Mouse (Mus musculus) hindbrain, postnatal 0 days (tissue): ENCODE data around the gene Rnf126. TPM values are rescaled to one million over a fixed set of nuclear protein-coding genes. Genes with fewer than 3 reads are reported as not detected.

Experiments
- ATAC-seq: fragments of 200-750 bp; cut with Nextera tagmentation; 2 replicates; pipeline ENCODE4 v1.8.0; 2017; ENCODE audit warnings: mild to moderate bottlenecking, moderate TSS enrichment, moderate library complexity
- DNase-seq: peaks from one replicate; pipeline ENCODE4 v3.0.0-alpha.2; 2015; ENCODE audit warnings: low spot score
- H3K27ac ChIP-seq: fragments of 300-500 bp; sonication (generic); 2 replicates; pipeline ENCODE4 v1.5.1; 2014; ENCODE audit warnings: mild to moderate bottlenecking
- H3K27me3 ChIP-seq: fragments of 300-500 bp; sonication (generic); 2 replicates; pipeline ENCODE4 v1.6.1; 2014; ENCODE audit warnings: low read length, mixed read lengths; ENCODE audit not compliant: insufficient read depth
- H3K36me3 ChIP-seq: fragments of 300-500 bp; sonication (generic); 2 replicates; pipeline ENCODE4 v1.6.1; 2014; ENCODE audit warnings: low read length, mixed read lengths; ENCODE audit not compliant: insufficient read depth
- H3K4me1 ChIP-seq: fragments of 300-500 bp; sonication (generic); 2 replicates; pipeline ENCODE4 v1.6.1; 2014; ENCODE audit warnings: antibody characterized with exemption, low read length, mixed read lengths; ENCODE audit not compliant: insufficient read depth
- H3K4me2 ChIP-seq: fragments of 300-500 bp; sonication (generic); 2 replicates; pipeline ENCODE4 v1.6.1; 2014; ENCODE audit warnings: low read depth, mild to moderate bottlenecking, low read length, moderate library complexity, mixed read lengths
- H3K4me3 ChIP-seq: fragments of 300-500 bp; sonication (generic); 2 replicates; pipeline ENCODE4 v1.5.1; 2014; ENCODE audit warnings: low read length
- H3K9ac ChIP-seq: fragments of 300-500 bp; sonication (generic); replicated peaks from 2 replicates; pipeline ENCODE4 v1.6.1; 2014; ENCODE audit warnings: mild to moderate bottlenecking, low read length, moderate library complexity, mixed read lengths
- H3K9me3 ChIP-seq: fragments of 300-500 bp; sonication (generic); 2 replicates; pipeline ENCODE4 v1.6.1; 2016; ENCODE audit warnings: low read length, mixed read lengths
- CTCF ChIP-seq: IDR thresholded peaks from 2 replicates; pipeline ENCODE4 v1.5.1; 2016; ENCODE audit warnings: antibody characterized with exemption, control low read depth, low read depth
- WGBS: fragments of 180-500 bp; shearing (Covaris S2); extraction: QIAGEN DNeasy Blood & Tissue Kit; methylation state at CpG from one replicate; pipeline ENCODE4 v1.1.7; 2014; 5-methylcytosine and 5-hydroxymethylcytosine counted together
- polyA plus RNA-seq: library from polyadenylated mRNA; unstranded; fragments of >200 nt; fragmentation: Nextera tagmentation; extraction: Ambion mirVana; gene quantifications from 2 replicates; pipeline ENCODE4 v1.2.1, GENCODE M21; 2015
- total RNA-seq: library from RNA; depleted of rRNA; stranded (reverse); fragments of >200 nt; gene quantifications from 2 replicates; pipeline ENCODE4 v1.2.3, GENCODE M21; 2014

The Rnf126 gene
- total and polyA plus RNA-seq, 2 experiments from 2014 or later, result 112 to 119 TPM

- WGBS, result 32% methylated on average over 11 of the region's 11 CpGs
- Histone ChIP-seq H3K4me3 (no peak overlapping the region), H3K4me1 (peaks cover 10% of the 10 kb centered on the region; the same call in 1 of the 2 replicates), H3K9ac (no peak overlapping the region), H3K9me3 (no peaks in the 10 kb centered on the region), H3K36me3 (peaks cover 28% of the 10 kb centered on the region; the same call in 1 of the 2 replicates), H3K27me3 (no peaks in the 10 kb centered on the region), H3K4me2 (no peak overlapping the region), H3K27ac (peak overlapping the region; percentile 58; the same call in 1 of the 2 replicates)
- DNase-seq (peak; percentile 70), ATAC-seq (no peak)
- TF ChIP-seq CTCF, result no peak
Measured at GRCm38 (mm10) chr10:79807826-79808225, 41.1 kb upstream of the Rnf126 start.

- no peak for DNase-seq
- peaks cover 23% of the 10 kb centered on the region; the same call in 1 of the 2 replicates for H3K36me3 ChIP-seq
- WGBS, result 85% methylated on average over 10 of the region's 10 CpGs
Measured at GRCm38 (mm10) chr10:79806972-79807371, 40.2 kb upstream of the Rnf126 start.

GRCm38 (mm10) chr10:79806331-79806730, 39.6 kb upstream of the Rnf126 start:
- Histone ChIP-seq H3K27ac (no peak overlapping the region), H3K4me3 (no peak overlapping the region), H3K4me1 (peaks cover 21% of the 10 kb centered on the region; the same call in 1 of the 2 replicates), H3K4me2 (no peak overlapping the region), H3K9me3 (no peaks in the 10 kb centered on the region), H3K9ac (no peak overlapping the region), H3K27me3 (no peaks in the 10 kb centered on the region), H3K36me3 (peaks cover 23% of the 10 kb centered on the region; the same call in 1 of the 2 replicates)
- TF ChIP-seq CTCF, result no peak
- DNase-seq, result no peak
- 84% methylated on average over 9 of the region's 9 CpGs for WGBS
- ATAC-seq, result no peak

More at GRCm38 (mm10) chr10:79806972-79807371, 40.2 kb upstream of the Rnf126 start:
- Histone ChIP-seq H3K9me3 (no peaks in the 10 kb centered on the region), H3K27me3 (no peaks in the 10 kb centered on the region), H3K4me3 (no peak overlapping the region), H3K27ac (no peak overlapping the region; the same call in 1 of the 2 replicates), H3K4me2 (no peak overlapping the region), H3K9ac (no peak overlapping the region), H3K4me1 (peaks cover 18% of the 10 kb centered on the region; the same call in 1 of the 2 replicates)
- TF ChIP-seq CTCF, result no peak
- ATAC-seq, result no peak

- no peaks in the 10 kb centered on the region for H3K9me3 ChIP-seq
- no peak for DNase-seq
- 73% methylated on average over 11 of the region's 11 CpGs for WGBS
- peaks cover 21% of the 10 kb centered on the region; the same call in 1 of the 2 replicates for H3K4me1 ChIP-seq
- H3K27ac ChIP-seq, result no peak overlapping the region
- no peak for TF ChIP-seq CTCF
- H3K27me3 ChIP-seq, result no peaks in the 10 kb centered on the region
- no peak overlapping the region for H3K9ac ChIP-seq
- ATAC-seq, result no peak
- H3K4me2 ChIP-seq, result no peak overlapping the region
- H3K36me3 ChIP-seq, result peaks cover 19% of the 10 kb centered on the region; the same call in 1 of the 2 replicates
- H3K4me3 ChIP-seq, result no peak overlapping the region
Measured at GRCm38 (mm10) chr10:79805636-79806035, 38.9 kb upstream of the Rnf126 start.

DNA sequence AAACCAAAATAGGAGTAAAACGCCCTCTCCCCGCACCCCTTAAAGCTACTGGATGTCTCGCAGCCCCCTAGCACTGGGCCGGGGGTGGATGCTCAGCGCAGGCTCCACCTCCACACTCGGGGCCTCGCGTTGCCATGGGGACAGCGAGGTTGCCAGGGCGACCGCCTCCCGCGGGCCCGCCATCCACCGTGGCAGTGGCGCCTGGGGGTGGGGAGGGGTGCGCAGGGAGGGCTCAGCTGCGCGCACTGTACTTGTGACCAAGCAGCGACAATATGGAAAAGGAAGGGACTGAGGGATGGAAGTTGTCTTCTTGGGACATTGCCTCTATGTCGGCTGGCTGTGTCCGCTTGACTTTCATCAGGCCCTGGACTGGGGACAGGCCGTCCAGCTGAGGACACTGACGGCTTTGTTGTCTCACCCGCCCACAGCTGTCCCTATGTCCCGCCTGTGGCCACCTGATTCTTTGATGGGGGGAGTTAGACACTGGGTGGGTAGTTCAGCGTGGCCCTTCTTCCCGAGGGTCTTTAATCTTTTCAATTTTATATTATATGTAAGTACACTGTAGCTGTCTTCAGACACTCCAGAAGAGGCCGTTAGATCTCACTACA, 37.1 kb upstream of the Rnf126 start:
- DNase-seq (peak; percentile 91), ATAC-seq (peak; percentile 92)
- Histone ChIP-seq H3K36me3 (peaks cover 10% of the 10 kb centered on the region; the same call in 1 of the 2 replicates), H3K4me2 (peak overlapping the region; percentile 48), H3K9ac (peak overlapping the region; percentile 21; the same call in 1 of the 2 replicates), H3K27me3 (no peaks in the 10 kb centered on the region), H3K9me3 (no peaks in the 10 kb centered on the region), H3K4me3 (peak overlapping the region; percentile 18), H3K4me1 (peaks cover 21% of the 10 kb centered on the region; the same call in 1 of the 2 replicates), H3K27ac (peak overlapping the region; percentile 74)
- TF ChIP-seq CTCF, result no peak
- WGBS, result 6% methylated on average over 29 of the region's 29 CpGs

DNA sequence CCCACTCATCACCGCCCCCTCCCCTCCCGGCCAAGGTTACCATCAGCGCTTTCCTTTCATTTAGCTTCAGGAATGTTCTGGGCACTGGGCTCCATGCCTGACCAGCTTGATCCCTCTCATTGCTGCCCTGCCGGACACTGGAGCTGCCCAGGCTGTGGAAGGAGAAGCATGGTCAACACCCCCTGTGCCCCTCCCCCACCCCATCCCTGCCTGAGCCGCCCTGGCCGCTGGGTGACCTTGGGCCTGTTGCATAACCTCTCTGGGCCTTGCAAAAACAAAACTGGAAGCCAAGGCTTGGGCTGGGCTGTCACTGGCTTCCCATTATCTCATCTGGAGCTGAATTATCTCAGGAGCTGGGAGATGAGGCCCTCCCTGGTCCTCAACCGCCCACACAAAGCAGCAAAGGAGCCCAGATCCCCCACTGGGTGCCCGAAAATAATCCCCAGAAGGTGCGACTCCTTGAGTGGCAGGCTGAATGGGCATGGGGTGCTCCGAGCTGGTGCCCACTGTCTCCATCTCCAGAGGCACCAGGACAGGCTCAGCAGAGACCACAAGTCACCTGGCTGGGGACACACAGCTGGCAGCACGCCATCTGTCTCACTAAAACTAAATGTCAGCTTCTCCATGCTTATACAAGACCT, 35.7 kb upstream of the Rnf126 start:
- DNase-seq, result no peak

More for the DNA sequence above, 35.7 kb upstream of the Rnf126 start:
- no peak for TF ChIP-seq CTCF
- H3K27ac ChIP-seq, result peak overlapping the region; percentile 46
- no peaks in the 10 kb centered on the region for H3K36me3 ChIP-seq
- peak; percentile 9; the same call in 1 of the 2 replicates for ATAC-seq
- WGBS, result 23% methylated on average over 11 of the region's 11 CpGs
- H3K4me2 ChIP-seq, result no peak overlapping the region
- no peak overlapping the region for H3K4me3 ChIP-seq
- 0 out of 2 replicates have a peak overlapping the region, but pooled peaks have one; percentile 9 for H3K9ac ChIP-seq
- H3K4me1 ChIP-seq, result peaks cover 21% of the 10 kb centered on the region; the same call in 1 of the 2 replicates
- no peaks in the 10 kb centered on the region for H3K9me3 ChIP-seq
- no peaks in the 10 kb centered on the region for H3K27me3 ChIP-seq
